Mouse (Mus musculus): Measurements from ENCODE around the gene Usp30.
A peak's percentile ranks its signal among the peaks of the same experiment; 100 is the strongest.

Usp30 gene

GRCm38 (mm10) chr5:114065161-114065560 is at the start of gene Usp30:
Gene Usp30 (plus strand): TSS chr5:114065461.
- no peak for DNase-seq (ENCODE audit: inconsistent age in 2 of 2, low spot score in 1 of 2)

GRCm38 (mm10) chr5:114024390-114024789 is 40.9 kb upstream of the Usp30 start:
- DNase-seq (ENCODE audit: inconsistent age in 2 of 2, low spot score in 1 of 2): no peak

GRCm38 (mm10) chr5:114024885-114025284 is 40.4 kb upstream of the Usp30 start:
- DNase-seq (ENCODE audit: inconsistent age in 2 of 2, low spot score in 1 of 2): no peak

GRCm38 (mm10) chr5:114027217-114027944 is 37.9 kb upstream of the Usp30 start:
- no peak for DNase-seq (ENCODE audit: inconsistent age in 2 of 2, low spot score in 1 of 2)

- no peak for DNase-seq (ENCODE audit: inconsistent age in 2 of 2, low spot score in 1 of 2)
Measured at GRCm38 (mm10) chr5:114028111-114028510, 37.1 kb upstream of the Usp30 start.

- DNase-seq (ENCODE audit: inconsistent age in 2 of 2, low spot score in 1 of 2): no peak
Measured at GRCm38 (mm10) chr5:114030652-114031051, 34.6 kb upstream of the Usp30 start.

GRCm38 (mm10) chr5:114032161-114032763 is 33.0 kb upstream of the Usp30 start:
- no peak for DNase-seq (ENCODE audit: inconsistent age in 2 of 2, low spot score in 1 of 2)

GRCm38 (mm10) chr5:114034393-114034792 is 30.9 kb upstream of the Usp30 start:
- DNase-seq (ENCODE audit: inconsistent age in 2 of 2, low spot score in 1 of 2): no peak

- DNase-seq (ENCODE audit: inconsistent age in 2 of 2, low spot score in 1 of 2): no peak
Measured at GRCm38 (mm10) chr5:114035111-114035510, 30.1 kb upstream of the Usp30 start.

- DNase-seq (ENCODE audit: inconsistent age in 2 of 2, low spot score in 1 of 2): no peak
Measured at GRCm38 (mm10) chr5:114040508-114040907, 24.8 kb upstream of the Usp30 start.

- DNase-seq (ENCODE audit: inconsistent age in 2 of 2, low spot score in 1 of 2): no peak
Measured at GRCm38 (mm10) chr5:114040911-114041310, 24.4 kb upstream of the Usp30 start.

- DNase-seq (ENCODE audit: inconsistent age in 2 of 2, low spot score in 1 of 2): peak; percentile 33 to 64
Measured at GRCm38 (mm10) chr5:114041327-114041930, 23.8 kb upstream of the Usp30 start.

GRCm38 (mm10) chr5:114043800-114044199 is 21.5 kb upstream of the Usp30 start:
- no peak for DNase-seq (ENCODE audit: inconsistent age in 2 of 2, low spot score in 1 of 2)

- DNase-seq (ENCODE audit: inconsistent age in 2 of 2, low spot score in 1 of 2): peak in 1 of 2 experiments; percentile 40
Measured at GRCm38 (mm10) chr5:114045134-114045533, 20.1 kb upstream of the Usp30 start.

GRCm38 (mm10) chr5:114046151-114046550 is 19.1 kb upstream of the Usp30 start:
- DNase-seq (ENCODE audit: inconsistent age in 2 of 2, low spot score in 1 of 2): no peak

- DNase-seq (ENCODE audit: inconsistent age in 2 of 2, low spot score in 1 of 2): no peak
Measured at GRCm38 (mm10) chr5:114046604-114047003, 18.7 kb upstream of the Usp30 start.

GRCm38 (mm10) chr5:114047182-114047581 is 18.1 kb upstream of the Usp30 start:
- DNase-seq (ENCODE audit: inconsistent age in 2 of 2, low spot score in 1 of 2): no peak

- no peak for DNase-seq (ENCODE audit: inconsistent age in 2 of 2, low spot score in 1 of 2)
Measured at GRCm38 (mm10) chr5:114048731-114049308, 16.4 kb upstream of the Usp30 start.

- DNase-seq (ENCODE audit: inconsistent age in 2 of 2, low spot score in 1 of 2): peak; percentile 78 to 90
Measured at GRCm38 (mm10) chr5:114052246-114052761, 13.0 kb upstream of the Usp30 start.

GRCm38 (mm10) chr5:114057129-114057731 is 8.0 kb upstream of the Usp30 start:
- DNase-seq (ENCODE audit: inconsistent age in 2 of 2, low spot score in 1 of 2): no peak

- no peak for DNase-seq (ENCODE audit: inconsistent age in 2 of 2, low spot score in 1 of 2)
Measured at GRCm38 (mm10) chr5:114061675-114062074, 3.6 kb upstream of the Usp30 start.

Measured in adrenal gland, adult (tissue).